Mouse (Mus musculus): ENCODE results near the gene Olfr1423. TPM values are rescaled to one million over a fixed set of nuclear protein-coding genes. Genes with fewer than 3 reads are reported as not detected.

Gene Olfr1423
- polyA plus RNA-seq, 1 experiment from 2014 or later: not detected

DNA sequence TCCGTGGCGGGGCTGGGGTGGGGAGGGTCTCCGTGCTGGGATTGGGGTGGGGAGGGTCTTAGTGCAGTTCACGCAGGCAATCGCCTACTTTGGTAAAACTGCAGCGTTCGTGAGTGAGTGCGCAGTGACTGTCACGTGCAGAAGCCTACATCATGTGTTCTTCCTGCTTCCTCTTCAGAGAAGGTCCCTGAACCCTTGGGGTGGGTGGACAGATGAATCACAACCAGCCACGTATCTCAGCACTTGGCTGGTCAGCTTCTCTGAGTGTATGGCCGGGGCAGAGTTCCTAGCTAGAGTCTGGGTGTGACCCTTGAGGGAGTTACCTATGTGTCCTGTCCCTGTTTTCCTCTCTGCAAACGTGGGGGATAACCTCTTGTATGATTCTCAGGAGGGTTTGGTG lies 27.9 kb downstream of the Olfr1423 start:
- Histone ChIP-seq H3K27ac (ENCODE audit: poor library complexity, severe bottlenecking) (peak overlapping the region; percentile 43; the same call in 1 of the 2 replicates), H3K27me3 (replicated peaks) (no peaks in the 10 kb centered on the region), H3K4me3 (peak overlapping the region; percentile 64), H3K36me3 (no peaks in the 10 kb centered on the region), H3K9me3 (replicated peaks) (no peaks in the 10 kb centered on the region), H3K9ac (peak overlapping the region; percentile 74), H3K4me1 (replicated peaks) (no peaks in the 10 kb centered on the region; the same call in 1 of the 2 replicates), H3K4me2 (peak overlapping the region; percentile 75)
- ATAC-seq (ENCODE audit: insufficient number of reproducible peaks, low FRiP score): no peak
- 0% methylated on average over 11 of the region's 12 CpGs for WGBS

DNA sequence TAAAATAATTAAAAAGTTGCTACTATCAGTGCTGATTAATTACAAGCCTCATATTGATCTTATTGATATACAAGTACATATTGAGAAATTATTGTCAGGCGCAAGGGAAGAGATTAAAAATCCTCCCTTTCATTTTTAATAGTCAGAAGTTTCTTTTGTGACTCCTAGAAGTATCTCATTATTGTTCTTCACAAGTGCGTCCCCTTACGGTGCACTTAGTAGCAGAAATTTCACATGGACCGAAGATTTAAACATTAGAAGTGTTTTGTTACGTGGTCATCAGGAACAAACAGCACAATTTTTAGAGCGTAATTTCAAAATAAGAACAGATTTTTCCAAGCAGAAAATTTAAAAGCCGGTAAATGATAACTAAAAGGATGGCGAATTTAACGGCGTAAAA lies 28.5 kb downstream of the Olfr1423 start:
- H3K9me3 ChIP-seq (replicated peaks): no peaks in the 10 kb centered on the region
- H3K27me3 ChIP-seq (replicated peaks): no peaks in the 10 kb centered on the region
- peak overlapping the region; percentile 75 for H3K4me2 ChIP-seq
- H3K36me3 ChIP-seq: no peaks in the 10 kb centered on the region
- 1% methylated on average over 10 of the region's 10 CpGs for WGBS
- no peak overlapping the region for H3K27ac ChIP-seq (ENCODE audit: poor library complexity, severe bottlenecking)
- peak overlapping the region; percentile 74 for H3K9ac ChIP-seq
- peak overlapping the region; percentile 64 for H3K4me3 ChIP-seq
- H3K4me1 ChIP-seq (replicated peaks): peaks cover 4% of the 10 kb centered on the region
- ATAC-seq (ENCODE audit: insufficient number of reproducible peaks, low FRiP score): no peak

DNA sequence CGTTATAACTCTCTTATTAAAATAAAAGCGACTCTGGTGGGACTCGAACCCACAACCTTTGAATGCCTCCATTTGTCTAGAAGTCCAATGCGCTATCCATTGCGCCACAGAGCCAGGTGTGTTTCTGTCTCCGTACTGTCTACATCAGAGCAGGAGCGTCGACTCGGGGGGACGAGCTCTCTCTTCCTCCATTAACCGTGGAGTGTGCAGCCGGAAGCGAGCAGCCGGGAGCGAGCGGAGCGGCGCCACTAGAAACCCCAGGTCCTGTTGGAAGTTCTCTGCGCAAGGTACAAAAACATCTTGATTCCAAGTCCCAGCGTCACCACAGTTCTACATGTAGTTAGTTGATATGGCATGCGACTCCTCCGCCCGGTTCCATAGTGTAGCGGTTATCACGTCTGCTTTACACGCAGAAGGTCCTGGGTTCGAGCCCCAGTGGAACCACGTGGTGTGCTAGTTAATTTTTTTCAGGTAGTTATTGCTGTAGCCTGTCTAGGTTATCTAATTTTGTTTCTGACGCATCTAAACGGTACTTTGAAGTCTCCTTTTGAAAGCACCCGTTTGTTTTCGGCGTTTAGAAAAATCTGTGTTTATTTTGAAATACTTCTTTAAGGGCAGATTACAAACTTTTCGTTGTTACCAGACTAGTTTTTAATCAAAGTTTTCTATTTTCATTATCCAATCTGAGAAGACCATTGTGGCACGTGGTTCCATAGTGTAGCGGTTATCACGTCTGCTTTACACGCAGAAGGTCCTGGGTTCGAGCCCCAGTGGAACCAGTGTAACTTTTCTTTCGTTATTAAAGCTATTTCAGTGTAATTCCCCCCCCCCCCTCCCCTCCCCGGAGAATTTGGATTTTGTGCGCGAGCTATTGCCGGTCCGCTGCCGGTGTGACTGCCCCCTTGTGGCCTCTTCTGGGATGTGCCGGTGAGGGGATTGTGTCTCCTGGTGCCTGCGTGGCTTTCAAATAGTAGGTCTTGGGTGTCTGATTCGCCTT lies 29.3 kb downstream of the Olfr1423 start:
- peak; percentile 87 for ATAC-seq (ENCODE audit: insufficient number of reproducible peaks, low FRiP score)
- WGBS: under 1% methylated on average over 49 of the region's 49 CpGs
- H3K36me3 ChIP-seq: no peaks in the 10 kb centered on the region

DNA sequence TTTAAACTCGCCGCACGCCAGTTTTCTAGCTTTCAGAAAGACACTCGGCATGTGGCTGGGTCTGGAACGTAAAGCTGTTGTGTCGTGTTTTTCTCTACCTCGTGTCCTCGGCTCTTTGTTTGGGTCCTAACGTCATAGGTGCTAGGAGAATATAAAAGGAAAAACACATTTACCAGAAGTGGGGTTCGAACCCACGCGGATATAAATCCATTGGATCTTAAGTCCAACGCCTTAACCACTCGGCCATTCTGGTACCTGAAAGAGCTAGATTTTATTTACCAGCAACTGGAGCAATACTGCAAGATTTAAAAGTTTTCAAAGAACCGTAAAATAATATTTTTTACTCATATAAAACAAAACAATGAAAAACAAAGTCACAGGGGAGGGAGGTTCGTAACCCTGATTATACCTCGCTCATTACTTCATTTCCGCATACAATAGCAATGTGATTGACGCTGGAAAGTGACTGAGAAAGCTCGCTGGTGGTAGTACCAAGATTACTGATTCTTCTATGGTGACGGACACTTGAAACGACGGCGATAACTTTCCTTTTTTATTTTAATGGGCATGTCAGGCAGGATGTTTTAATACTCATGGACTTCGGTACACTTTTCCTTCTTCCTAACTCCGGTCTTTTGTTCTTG lies 30.1 kb downstream of the Olfr1423 start:
- ATAC-seq (ENCODE audit: insufficient number of reproducible peaks, low FRiP score): peak; percentile 65
- H3K27me3 ChIP-seq (replicated peaks): no peaks in the 10 kb centered on the region
- peak overlapping the region; percentile 83 for H3K9ac ChIP-seq

More for the DNA sequence above, 29.3 kb downstream of the Olfr1423 start:
- Histone ChIP-seq H3K9ac (peak overlapping the region; percentile 24), H3K27ac (ENCODE audit: poor library complexity, severe bottlenecking) (peak overlapping the region; percentile 76), H3K4me3 (peak overlapping the region; percentile 64), H3K9me3 (replicated peaks) (no peaks in the 10 kb centered on the region), H3K27me3 (replicated peaks) (no peaks in the 10 kb centered on the region), H3K4me2 (peak overlapping the region; percentile 70), H3K4me1 (replicated peaks) (peaks cover 7% of the 10 kb centered on the region)

DNA sequence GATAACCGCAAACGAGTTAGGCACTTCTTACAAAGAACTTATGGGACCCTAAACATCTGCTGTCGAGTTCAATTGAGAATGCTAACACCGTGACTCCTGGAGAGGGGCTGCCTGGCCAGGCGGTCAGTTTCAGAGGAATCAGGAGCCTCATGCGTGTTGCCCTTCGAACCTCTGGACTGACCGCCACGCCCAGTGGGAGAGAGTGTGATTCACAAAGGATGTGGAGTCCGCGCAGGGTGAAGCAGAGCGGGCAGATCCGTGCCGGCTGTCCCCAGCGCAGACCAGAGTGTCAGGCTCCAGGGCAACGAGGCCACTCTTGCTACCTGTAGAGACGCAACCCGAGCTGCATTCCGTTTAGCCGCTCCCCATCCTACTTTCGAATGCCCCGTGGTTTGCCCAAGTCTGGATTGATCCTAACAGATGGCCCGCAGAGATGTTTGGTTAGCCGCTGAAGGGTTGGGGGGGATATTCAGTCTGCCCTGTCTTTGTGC lies 30.8 kb downstream of the Olfr1423 start:
- Histone ChIP-seq H3K9ac (peak overlapping the region; percentile 83), H3K4me3 (peak overlapping the region; percentile 64), H3K4me1 (replicated peaks) (peaks cover 7% of the 10 kb centered on the region), H3K36me3 (no peaks in the 10 kb centered on the region), H3K27ac (ENCODE audit: poor library complexity, severe bottlenecking) (peak overlapping the region; percentile 79), H3K9me3 (replicated peaks) (no peaks in the 10 kb centered on the region), H3K4me2 (peak overlapping the region; percentile 70), H3K27me3 (replicated peaks) (no peaks in the 10 kb centered on the region)
- 0% methylated on average over 24 of the region's 24 CpGs for WGBS
- ATAC-seq (ENCODE audit: insufficient number of reproducible peaks, low FRiP score): peak; percentile 38; the same call in 1 of the 2 replicates

More for the DNA sequence above, 30.1 kb downstream of the Olfr1423 start:
- no peaks in the 10 kb centered on the region for H3K9me3 ChIP-seq (replicated peaks)
- WGBS: under 1% methylated on average over 26 of the region's 26 CpGs
- peak overlapping the region; percentile 70 for H3K4me2 ChIP-seq
- peaks cover 7% of the 10 kb centered on the region for H3K4me1 ChIP-seq (replicated peaks)
- peak overlapping the region; percentile 79 for H3K27ac ChIP-seq (ENCODE audit: poor library complexity, severe bottlenecking)
- no peaks in the 10 kb centered on the region for H3K36me3 ChIP-seq
- peak overlapping the region; percentile 64 for H3K4me3 ChIP-seq

DNA sequence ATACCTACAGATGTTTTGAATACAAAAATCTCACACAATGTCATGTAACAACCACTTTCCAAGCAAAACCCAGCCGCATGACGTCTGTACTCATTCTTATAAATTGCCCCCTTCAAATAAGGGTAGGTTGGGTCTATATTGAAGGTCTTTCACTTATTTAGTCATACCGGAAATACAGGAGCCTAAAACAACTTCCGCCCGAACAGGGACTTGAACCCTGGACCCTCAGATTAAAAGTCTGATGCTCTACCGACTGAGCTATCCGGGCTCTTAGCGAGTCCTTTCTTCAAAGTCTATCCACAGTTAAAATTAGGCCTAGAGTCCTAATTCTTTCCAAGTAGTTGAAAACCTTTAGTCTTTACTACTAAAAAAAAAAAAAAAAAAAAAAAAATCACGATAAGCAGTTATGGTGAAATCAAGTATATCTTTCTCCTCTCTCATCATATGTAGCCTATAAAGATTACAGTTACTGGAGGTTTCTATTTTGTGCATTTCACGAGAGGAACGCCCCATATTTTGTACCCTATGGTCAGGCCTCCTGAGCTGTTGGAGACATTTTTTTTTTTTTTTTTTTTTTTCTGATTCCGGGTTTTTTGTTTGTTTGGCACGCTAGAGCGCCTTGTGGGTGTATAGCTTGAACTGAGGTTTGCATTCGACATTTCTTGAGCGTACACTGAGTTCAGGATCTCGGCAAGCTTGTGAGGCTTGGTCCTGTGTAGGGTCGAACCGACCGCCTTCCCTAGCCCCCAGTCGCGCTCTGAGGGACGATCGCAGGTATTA lies 31.4 kb downstream of the Olfr1423 start:
- H3K4me3 ChIP-seq: peak overlapping the region; percentile 64
- H3K36me3 ChIP-seq: no peaks in the 10 kb centered on the region
- H3K4me1 ChIP-seq (replicated peaks): peaks cover 9% of the 10 kb centered on the region
- WGBS: under 1% methylated on average over 24 of the region's 24 CpGs
- H3K9ac ChIP-seq: peak overlapping the region; percentile 83
- H3K27ac ChIP-seq (ENCODE audit: poor library complexity, severe bottlenecking): peak overlapping the region; percentile 79
- H3K9me3 ChIP-seq (replicated peaks): no peaks in the 10 kb centered on the region
- ATAC-seq (ENCODE audit: insufficient number of reproducible peaks, low FRiP score): no peak
- H3K4me2 ChIP-seq: peak overlapping the region; percentile 70
- no peaks in the 10 kb centered on the region for H3K27me3 ChIP-seq (replicated peaks)

DNA sequence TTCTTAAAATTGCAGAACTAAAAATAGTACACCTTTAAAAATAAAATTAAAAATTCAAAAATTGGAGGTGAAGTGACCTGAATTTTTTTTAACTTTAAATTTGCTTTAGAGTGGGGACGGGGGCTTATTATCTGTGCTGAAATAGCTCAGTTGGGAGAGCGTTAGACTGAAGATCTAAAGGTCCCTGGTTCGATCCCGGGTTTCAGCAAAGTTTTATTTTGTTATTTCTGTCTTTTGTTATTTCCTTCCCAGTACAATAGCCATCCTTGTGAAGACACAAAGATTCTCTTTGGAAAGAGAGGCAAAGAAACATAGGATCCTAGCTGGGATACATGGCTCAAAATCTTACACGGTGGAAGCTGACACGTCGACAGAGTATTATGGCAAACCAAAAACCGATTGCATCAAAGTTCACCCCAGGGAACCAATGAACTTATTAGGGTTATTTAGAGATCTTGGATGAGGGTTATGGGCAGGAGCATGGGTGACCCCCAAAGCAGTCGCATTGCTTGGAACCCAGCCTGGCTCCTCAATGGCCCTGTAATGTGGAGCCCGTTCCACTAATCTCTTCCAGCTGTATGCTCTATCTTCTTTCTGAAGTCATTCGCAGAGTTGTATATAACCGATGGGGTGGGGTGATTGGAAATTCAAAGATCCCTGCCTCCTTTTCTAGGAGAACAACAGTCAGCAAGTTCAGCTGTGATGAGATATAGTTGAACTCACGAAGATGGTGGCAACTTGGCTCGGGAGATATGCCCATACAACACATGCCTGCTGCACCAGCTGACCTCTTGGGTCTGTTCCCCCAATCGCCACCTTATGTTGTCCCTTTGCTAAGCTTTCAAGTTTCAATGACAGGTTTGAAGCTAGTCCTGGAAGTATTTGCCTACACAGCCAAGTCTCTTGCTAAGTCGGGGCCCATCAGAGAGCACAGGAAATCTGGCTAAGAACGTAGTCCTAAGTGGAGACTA lies 32.4 kb downstream of the Olfr1423 start:
- ATAC-seq (ENCODE audit: insufficient number of reproducible peaks, low FRiP score): no peak
- H3K4me1 ChIP-seq (replicated peaks): peaks cover 17% of the 10 kb centered on the region
- peak overlapping the region; percentile 72 for H3K4me2 ChIP-seq
- no peaks in the 10 kb centered on the region for H3K9me3 ChIP-seq (replicated peaks)
- peak overlapping the region; percentile 1; the same call in 1 of the 2 replicates for H3K4me3 ChIP-seq
- no peaks in the 10 kb centered on the region for H3K27me3 ChIP-seq (replicated peaks)
- WGBS: 21% methylated on average over 17 of the region's 17 CpGs
- no peak overlapping the region for H3K9ac ChIP-seq
- H3K36me3 ChIP-seq: no peaks in the 10 kb centered on the region
- H3K27ac ChIP-seq (ENCODE audit: poor library complexity, severe bottlenecking): 0 out of 2 replicates have a peak overlapping the region, but pooled peaks have one; percentile 30

DNA sequence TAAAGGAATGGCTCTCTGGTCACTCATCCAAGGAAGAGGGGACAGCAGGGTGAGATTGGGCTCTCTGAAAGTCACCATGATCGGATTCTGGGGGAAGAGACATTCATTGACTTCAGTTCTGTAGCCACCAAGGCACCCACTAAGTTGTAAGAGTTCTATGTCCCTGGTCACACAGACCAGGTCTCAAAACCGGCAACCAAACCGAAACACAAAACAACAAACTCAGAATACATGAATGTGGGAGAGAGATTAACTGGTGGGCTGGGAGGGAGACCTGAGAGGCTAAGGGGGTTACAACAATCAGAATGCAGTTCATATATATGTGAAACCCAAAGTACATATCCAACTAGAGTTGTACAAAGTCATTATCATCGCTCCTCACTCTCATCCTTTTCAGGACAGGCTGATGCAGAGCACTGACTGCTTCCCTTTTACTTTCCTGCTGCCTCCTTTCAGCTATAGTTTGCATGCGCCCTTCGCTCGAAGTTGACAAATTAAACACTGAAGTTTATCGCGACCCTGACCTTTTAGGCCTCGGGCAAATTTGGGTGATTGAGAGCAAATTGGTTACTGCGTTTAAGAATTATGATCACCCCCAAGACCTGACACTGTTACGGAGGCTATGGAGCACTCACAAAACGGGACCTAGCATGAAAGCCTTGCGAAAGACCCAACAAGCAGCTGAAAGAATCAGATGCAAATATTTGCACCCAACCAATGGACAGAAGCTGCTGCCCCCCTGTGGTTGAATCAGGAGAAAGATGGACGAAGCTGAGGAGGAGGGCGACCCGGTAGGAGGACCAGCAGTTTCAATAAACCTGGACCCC lies 33.8 kb downstream of the Olfr1423 start:
- peaks cover 19% of the 10 kb centered on the region for H3K4me1 ChIP-seq (replicated peaks)
- H3K36me3 ChIP-seq: no peaks in the 10 kb centered on the region
- H3K9ac ChIP-seq: peak overlapping the region; percentile 25; the same call in 1 of the 2 replicates
- no peak overlapping the region for H3K27ac ChIP-seq (ENCODE audit: poor library complexity, severe bottlenecking)
- WGBS: 10% methylated on average over 17 of the region's 17 CpGs
- peak overlapping the region; percentile 69 for H3K4me3 ChIP-seq
- no peaks in the 10 kb centered on the region for H3K9me3 ChIP-seq (replicated peaks)
- H3K4me2 ChIP-seq: peak overlapping the region; percentile 72
- H3K27me3 ChIP-seq (replicated peaks): no peaks in the 10 kb centered on the region
- no peak for ATAC-seq (ENCODE audit: insufficient number of reproducible peaks, low FRiP score)

DNA sequence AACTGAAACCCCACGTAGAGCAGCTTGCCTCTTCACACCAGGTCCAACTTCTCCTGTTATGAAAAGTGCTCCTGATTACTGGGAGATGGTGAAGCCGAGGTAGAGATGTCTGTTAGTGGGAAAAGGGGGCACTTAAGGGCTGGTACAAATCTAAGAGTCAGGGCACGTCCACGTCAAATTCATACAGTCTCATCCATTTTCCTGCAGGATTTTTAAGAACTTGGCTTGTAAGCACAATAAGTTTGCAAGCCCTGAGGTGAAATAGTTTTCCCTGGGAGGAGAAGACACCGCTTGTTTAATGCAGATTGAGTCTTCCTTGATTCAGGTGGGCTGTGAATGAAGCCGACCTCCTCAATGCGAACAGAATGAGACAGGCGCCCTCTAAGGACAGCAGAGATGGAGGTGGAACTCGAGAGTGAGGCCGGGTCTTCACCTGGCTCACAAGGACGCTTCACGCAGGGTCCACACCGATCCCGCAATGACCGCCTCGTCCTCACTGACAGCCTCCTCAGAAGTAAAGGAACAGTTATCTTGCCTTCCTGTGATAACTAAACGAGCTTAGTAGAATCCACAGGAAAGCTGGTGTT lies 34.7 kb downstream of the Olfr1423 start:
- under 1% methylated on average over 17 of the region's 17 CpGs for WGBS
- peak overlapping the region; percentile 72 for H3K4me2 ChIP-seq
- H3K36me3 ChIP-seq: no peaks in the 10 kb centered on the region
- H3K27ac ChIP-seq (ENCODE audit: poor library complexity, severe bottlenecking): peak overlapping the region; percentile 41; the same call in 1 of the 2 replicates
- no peaks in the 10 kb centered on the region for H3K9me3 ChIP-seq (replicated peaks)
- no peaks in the 10 kb centered on the region for H3K27me3 ChIP-seq (replicated peaks)
- peak overlapping the region; percentile 69 for H3K4me3 ChIP-seq
- peaks cover 20% of the 10 kb centered on the region for H3K4me1 ChIP-seq (replicated peaks)
- H3K9ac ChIP-seq: peak overlapping the region; percentile 64
- ATAC-seq (ENCODE audit: insufficient number of reproducible peaks, low FRiP score): no peak

Data from heart, embryonic 12.5 days (tissue).